Mouse (Mus musculus) T-cell, adult 2 months (primary cell): Measurements from ENCODE around the gene Hist1h3g.

Experiments used
- DNase-seq: peaks from one replicate; pipeline ENCODE4 v3.0.0; 2022; ENCODE audit warnings: low spot score

Hist1h3g gene

DNA sequence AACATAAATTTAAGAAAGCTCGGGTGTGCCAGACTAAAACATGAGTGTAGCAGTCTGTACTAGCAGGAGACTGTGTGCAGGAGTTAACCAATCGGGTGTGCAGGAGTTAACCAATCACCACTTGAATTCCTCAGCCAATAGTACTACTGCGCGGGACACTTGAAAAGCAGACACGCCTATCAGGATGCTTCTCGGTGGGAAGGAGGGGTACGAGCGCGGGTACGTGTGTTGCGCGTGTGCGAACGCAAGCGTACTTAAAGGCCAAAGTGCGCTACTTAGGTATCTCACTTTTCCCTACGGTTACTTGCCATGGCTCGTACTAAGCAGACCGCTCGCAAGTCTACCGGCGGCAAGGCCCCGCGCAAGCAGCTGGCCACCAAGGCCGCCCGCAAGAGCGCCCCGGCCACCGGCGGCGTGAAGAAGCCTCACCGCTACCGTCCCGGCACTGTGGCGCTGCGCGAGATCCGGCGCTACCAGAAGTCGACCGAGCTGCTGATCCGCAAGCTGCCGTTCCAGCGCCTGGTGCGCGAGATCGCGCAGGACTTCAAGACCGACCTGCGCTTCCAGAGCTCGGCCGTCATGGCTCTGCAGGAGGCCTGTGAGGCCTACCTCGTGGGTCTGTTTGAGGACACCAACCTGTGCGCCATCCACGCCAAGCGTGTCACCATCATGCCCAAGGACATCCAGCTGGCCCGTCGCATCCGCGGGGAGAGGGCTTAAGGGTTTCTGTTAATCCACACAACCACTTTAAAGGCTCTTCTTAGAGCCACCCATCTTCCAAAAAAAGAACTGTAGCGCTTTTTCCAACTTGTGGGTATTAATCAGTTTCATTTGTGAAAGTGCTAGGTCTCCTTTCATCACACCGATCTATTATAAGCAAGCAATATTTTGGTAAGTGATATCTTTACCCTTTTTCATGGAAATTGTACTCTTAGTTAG is at the start of gene Hist1h3g:
TSS of gene Hist1h3g (plus strand) at position 286 of the 939 bp plus-strand sequence.
- DNase-seq, result peak; percentile 85

DNA sequence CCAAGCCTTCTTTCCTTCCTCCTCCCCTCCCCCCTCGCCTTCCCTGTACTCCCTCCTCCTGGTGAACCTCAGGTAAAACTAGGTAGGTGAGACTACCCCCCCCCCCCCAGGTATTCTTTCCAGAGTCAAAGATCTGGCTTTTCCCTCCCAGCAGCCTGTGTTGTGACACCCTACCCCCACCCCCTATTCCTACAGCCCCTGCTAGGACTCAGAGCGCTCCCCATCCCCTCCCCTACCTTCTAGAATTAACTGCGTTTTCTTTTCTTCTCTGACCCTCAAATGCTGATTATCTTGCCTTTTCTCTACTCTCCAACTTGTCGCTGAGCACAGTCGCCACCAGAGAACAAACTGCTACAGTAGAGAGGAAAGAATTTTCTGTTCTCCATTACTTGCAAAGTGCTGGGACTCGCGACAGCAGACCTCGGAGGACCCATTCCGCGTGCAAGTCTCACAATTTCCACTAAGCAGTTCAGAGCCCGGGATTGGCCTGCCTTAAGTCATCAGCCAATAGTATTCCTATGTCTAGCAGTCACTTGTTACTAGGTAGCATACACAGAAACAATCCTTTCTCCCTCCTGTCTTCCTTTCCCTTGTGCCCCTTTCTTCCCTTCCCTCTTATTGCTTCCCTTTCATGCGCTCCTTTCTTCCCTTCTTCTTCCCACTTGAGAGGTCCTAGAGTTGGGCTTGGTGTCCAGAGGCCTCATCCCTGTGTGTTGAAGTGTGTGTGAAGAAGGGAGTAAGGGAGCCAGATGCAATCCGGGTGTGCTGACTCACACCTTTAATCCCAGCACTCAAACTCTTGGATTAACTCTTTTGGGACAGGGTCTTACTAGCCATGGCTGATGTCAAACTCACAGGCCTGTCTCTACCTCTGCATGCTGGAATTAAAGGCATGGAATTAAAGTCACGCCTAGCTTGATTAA is 46.6 kb upstream of the Hist1h3g start, which contains the start of gene Btn2a2:
TSS of gene Btn2a2 (minus strand) at position 458 of the 923 bp plus-strand sequence.
- DNase-seq, result peak; percentile 49

GRCm38 (mm10) chr13:23490863-23491262 is 44.4 kb upstream of the Hist1h3g start:
- DNase-seq, result no peak

DNA sequence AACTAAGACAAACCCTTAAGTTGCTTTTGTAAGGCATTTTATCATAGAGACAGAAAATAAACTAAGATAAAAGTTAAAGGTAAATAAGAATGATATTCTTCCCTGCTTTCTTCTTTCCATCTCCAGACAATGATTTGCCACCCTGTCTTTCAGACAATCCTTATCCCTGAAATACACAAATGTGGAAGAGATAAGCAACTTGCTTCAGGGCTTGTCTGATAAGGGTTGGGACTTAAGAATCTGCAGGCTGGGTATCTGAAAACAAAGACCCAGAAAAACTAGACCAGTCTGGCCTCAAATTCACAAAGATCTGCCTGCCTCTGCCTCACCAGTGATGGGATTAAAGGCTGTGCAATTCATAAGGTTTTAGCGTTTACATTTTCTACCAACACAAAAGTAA is 44.0 kb upstream of the Hist1h3g start:
- no peak for DNase-seq

DNA sequence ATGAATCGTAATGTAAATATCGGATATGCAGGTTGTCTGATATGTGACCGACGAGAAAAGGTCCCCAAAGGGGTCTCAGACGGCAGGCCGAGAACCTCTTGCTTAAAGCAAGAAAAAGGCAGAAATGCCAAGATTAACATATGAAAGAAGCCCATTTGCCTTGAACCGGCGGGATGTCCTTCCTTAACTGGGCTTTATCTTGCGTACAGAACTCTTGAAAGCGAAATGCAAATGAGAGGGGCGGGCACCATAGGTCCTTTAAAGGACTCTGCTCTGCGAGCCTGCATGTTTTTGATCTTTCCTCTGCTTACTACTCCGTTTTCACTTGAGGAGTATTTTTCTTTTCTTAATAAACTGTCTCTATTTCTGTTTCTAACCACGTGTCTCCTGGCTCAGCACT is 43.2 kb upstream of the Hist1h3g start:
- no peak for DNase-seq

DNA sequence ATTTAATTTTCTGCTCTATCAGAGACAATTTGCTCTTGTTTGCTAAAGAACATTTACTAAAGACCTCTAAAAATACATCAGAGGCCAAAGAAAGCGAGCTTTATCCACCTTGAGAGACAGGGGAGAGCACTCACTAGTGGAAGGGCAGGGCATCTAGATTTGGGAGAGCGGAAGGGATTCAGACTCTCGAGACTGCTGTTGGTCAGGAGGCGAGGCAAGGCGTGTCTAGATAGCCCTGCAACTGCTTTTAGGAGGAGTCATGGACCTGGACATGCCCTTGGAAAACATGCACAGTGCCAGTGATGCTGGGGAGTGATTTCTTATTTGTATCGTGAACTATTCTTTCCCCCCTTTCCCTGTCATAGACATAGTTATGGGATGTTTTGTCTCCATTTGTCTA is 39.7 kb upstream of the Hist1h3g start:
- DNase-seq, result no peak

- no peak for DNase-seq
These were observed 37.4 kb upstream of the Hist1h3g start for GRCm38 (mm10) chr13:23497656-23498321.

- no peak for DNase-seq
These were observed 36.6 kb upstream of the Hist1h3g start for GRCm38 (mm10) chr13:23498653-23499052.

- DNase-seq, result no peak
These were observed 35.3 kb upstream of the Hist1h3g start for GRCm38 (mm10) chr13:23499943-23500342.

DNA sequence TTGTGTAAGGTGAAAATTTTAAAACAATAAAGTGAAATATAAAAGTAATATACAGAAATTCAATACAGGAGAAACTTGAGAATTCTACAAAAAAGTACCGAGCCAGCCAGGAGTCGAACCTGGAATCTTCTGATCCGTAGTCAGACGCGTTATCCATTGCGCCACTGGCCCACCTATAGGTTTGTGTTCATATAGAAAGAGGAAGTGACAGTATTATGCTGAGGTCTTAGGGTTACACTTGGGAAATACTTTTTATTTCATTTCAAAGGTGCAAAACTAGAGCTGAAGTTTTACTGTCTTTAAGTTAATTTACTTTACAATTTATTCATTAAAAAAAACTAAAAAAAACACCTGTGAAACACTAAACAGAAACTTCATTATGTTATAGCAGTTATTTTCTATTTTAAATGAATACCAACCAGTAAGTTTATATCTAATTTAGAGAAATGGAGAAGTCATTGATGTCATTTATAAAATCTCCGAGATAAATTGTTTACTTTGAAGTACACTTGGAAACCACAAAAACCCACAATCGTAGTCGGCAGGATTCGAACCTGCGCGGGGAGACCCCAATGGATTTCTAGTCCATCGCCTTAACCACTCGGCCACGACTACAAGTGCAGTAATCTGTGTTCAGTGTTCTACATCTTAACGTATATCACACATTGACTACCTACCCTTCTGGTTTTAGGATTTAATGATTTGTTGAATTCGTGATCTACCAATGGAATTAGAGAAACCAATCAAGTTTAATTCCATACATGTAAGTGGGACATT is 34.6 kb upstream of the Hist1h3g start:
- DNase-seq, result peak; percentile 81

- no peak for DNase-seq
These were observed 33.7 kb upstream of the Hist1h3g start for GRCm38 (mm10) chr13:23501511-23501910.

DNA sequence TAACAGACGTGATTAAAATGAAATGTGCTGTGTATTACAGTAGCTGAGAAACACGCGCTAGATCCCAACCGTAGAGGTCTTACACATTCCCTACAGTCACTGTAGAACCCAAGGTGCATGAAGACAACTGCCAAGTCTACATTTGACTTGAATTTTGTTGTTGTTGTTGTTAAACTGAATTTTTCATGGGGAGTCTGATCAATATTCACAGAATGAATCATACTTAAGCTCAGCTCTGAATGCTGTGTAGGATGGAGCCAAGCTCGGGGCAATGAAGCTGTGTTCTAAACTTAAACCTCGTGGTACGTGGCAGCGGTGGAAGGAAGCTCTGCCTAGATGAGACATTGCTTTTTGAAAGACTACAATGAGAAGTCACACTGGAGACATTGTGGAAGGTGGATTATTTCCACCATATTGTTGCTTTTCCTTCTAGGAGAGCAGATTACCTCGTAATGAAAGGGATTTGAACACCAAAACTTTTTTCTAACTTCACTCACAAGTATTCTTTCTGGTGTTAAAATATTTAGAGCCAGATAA is 33.1 kb upstream of the Hist1h3g start:
- no peak for DNase-seq

- DNase-seq, result no peak
These were observed 32.3 kb upstream of the Hist1h3g start for GRCm38 (mm10) chr13:23502916-23503315.

- DNase-seq, result peak; percentile 59
These were observed 31.4 kb upstream of the Hist1h3g start for GRCm38 (mm10) chr13:23503797-23504196.

DNA sequence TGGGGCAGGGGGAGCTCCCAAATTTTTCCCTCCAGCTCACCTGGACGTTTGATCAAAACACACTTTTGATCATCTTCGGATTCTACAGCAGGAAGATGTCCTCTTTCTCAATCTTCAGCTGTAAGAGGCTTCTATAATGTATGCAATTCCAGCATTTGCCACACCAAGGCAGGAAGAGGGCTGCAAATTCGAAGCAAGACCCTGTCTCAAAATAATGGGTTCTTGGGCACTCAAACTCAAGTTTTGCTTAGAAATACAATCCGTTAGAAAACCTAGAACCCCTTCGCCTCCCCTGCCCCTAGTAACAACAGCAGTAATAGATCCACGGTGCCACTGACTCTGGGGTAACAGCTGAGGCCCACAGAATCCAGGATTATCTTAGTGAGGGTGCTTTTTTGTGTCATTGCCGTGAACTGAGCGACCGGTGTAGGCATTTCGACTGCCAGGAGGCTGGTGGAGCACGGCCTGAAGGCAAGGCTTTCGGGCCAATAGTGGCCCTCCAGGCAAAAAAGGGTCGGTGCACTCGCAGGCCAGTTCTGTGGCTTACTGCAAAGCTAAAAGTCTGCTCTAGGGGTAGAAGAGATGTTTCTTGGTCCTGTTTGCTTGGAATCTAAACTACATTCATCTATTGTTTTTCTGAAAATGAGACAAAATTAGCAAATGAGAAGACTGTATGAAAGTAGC is 29.4 kb upstream of the Hist1h3g start:
- no peak for DNase-seq

DNA sequence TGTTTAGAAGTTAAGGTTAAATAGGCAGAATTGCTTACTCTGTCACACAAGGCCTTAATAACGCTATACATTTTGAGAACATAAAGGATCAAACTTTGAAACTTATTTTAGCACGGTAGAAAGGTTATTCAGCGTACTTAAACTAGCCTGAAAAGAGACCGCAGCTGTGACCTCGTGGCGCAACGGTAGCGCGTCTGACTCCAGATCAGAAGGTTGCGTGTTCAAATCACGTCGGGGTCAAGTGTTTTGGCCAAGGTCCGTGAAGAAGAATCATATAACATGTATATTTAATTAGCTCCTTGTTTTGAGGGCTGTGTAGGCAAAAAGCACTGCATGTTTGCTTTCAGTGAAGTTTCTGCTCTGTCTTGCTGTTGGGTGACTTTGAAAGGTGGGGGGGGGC is 28.9 kb upstream of the Hist1h3g start:
- DNase-seq, result peak; percentile 48

DNA sequence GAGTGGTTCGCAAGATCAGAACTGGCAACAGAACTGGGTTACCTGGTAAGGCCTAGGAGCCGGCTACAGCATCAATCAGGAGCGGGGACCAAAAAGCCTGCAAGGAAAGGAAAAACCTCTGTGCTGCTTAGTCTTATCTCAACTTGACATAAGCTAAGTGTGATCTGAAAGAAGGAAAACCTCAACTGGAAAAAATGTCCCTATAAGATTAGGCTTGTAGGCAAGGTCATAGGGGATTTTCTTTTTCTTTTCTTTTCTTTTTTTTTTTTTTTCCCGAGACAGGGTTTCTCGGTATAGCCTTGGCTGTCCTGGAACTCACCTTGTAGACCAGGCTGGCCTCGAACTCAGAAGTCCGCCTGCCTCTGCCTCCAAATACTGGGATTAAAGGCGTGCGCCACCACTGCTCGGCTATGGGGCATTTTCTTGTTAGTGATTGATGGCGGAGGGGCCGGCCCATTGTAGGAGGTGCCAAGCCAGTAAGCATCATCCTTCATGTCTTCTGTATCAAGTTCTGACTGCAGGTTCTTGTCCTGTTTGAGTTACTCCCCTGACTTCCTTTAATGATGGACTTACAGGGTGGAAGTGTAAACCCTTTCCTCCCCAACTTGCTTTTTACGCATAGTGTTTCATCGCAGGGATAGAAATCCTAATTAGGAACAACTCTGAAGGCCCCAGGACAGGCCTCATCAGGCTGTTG is 28.3 kb upstream of the Hist1h3g start:
- DNase-seq, result no peak

DNA sequence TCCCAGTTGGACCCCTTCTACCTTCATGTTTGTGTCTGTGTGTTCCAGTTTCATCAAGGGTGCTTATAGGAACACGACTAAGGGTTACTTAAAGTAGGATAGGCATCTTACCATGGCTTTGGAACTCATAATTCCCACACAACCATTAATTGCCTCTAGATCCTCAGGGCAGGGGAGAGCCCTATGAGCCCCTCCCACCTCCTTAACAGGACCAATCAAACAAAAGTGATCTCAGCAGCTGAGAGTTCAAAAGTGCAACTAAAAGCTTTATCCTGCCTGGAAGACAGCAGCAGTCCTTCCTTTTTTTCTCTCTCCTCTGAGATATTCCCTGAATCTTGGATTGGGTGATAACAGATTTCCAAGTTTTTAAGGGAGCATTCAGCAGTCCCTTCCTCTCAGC is 25.1 kb upstream of the Hist1h3g start:
- no peak for DNase-seq

DNA sequence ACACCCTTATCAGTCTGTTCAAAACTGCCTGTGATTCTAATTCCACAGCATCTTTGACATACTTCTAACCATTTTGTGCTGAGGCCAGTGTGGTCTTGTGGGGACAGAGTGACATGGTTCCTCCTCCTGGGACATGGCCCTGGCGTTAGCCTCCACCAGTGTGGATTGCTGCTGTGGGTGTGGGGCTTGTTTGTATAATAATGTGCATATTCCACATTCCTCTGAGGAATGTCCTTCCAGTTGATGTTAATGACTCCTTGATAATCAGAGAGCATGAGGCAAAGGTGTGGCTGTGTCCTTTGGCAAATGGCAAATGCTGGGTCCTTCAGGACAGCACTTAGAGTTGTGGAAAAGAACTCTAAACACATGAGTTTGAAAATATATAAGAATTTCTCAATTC is 21.7 kb upstream of the Hist1h3g start:
- DNase-seq, result no peak

DNA sequence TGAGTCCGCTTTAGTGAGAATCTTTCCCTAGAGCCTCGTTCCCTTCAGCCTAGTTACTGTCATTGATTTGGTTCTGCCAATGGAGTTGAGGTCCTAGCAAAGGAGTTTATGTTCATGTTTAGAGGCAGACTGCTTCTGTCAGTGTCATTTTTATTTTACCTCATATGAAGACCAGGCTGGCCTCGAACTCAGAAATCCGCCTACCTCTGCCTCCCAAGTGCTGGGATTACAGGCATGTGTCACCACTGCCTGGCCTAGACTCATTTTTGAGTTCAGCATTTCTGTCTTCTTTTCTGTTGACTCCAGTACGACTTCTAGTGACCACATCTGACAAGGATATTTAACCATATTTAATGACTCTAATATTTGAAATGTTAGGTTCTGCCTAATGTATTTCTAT is 19.9 kb upstream of the Hist1h3g start:
- DNase-seq, result no peak
